Mouse (Mus musculus) adrenal gland, adult 8-10 months (tissue): ENCODE results near the gene Gm20388. TPM values are rescaled to one million over a fixed set of nuclear protein-coding genes. Genes with fewer than 3 reads are reported as not detected.

ENCODE experiments used
- DNase-seq: peaks from one replicate; pipeline ENCODE4 v3.0.0; 2022
- total RNA-seq, 4 experiments: library from RNA; stranded (reverse); gene quantifications; 2 replicates each; pipeline ENCODE4 v1.2.4; 2022

The Gm20388 gene
- total RNA-seq, 4 experiments from 2014 or later, result 1.7 to 16.9 (median 5.8) TPM

DNA sequence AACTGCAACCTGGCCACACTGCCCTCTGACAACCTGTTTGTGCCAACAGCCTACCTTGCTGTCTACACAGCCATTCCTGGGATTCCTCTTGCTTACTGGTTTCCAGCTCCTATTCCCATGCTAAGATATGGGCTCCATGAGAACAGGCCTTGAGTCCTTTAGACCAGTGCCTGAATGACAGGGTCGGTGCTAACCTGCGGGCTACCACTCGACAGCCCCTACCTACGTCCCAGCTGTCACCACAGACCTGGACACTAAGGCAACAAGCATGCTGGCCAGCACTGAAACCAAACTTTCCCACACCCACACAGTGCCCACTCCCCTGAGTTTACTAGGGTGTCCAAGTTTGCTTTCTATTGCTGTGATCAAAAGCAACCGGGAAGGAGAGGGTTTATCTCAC, 1917.1 kb downstream of the Gm20388 start:
- no peak for DNase-seq

DNA sequence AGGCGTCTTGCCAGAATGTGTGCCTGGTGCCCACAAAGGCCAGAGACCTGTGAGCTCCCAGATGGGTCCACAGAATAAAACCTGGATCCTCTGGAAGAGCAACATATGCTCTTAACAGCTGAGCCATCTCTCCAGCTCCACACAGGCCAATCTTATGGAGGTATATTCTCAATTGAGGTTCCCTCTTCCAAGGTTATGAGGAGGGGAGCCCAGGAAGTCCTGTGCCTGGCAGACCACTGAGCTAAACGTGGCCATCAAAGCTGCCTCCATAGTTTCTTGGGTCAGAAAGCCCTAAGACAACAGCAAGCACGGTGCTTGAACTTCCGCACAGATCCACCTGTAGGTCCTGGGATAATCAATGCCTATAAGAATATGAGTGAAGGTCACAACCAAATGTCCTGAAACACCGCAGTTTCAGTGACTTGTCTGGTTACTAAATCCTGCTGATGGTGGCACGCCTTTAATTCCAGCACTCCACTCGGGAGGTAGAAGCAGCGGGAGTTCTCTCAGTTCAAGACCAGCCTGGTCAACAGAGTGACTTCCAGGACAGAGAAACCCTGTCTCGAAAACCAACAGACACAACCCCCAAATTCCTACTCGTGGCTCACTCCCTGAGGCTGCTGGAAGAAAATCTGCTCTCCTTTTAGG, 1917.9 kb downstream of the Gm20388 start:
- no peak for DNase-seq

DNA sequence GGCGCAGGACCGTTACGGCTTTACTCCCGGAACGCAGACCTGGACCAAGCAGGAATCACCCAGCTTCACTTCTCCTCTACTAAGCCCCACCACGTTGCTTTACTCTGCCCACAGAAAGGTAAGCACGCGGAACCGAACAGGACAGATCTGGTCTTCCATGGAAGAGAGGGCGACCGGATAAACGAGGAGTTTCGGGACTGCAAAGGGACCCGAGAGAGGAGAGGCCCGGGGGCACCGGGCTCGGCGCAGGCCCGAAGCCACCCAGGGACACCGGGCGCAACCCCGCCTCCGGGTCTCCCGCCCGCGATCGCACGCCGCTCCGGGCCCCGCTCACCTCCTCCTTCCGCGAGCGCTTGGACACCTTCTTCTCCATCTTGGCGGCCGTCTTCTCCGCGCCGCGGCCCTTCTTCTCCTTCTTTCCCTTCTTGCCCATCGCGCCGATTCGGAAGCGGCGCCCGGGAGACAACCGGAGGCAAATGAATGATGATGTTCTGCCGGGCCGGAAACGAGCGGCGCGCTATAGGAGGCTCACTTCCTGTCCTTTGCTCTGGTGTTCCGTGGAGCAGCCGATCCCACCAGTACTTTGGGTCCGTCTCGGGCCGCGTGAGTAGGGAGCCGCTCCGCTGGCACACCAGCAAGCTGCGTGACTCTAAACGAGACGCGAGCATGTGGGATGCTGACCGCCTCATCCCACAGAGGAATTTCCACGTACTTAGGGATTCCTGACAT, 1918.6 kb downstream of the Gm20388 start, which contains the start of gene Klhdc4:
Klhdc4 (minus strand) TSS at position 522 of the 729 bp plus-strand sequence.
- peak; percentile 76 for DNase-seq

DNA sequence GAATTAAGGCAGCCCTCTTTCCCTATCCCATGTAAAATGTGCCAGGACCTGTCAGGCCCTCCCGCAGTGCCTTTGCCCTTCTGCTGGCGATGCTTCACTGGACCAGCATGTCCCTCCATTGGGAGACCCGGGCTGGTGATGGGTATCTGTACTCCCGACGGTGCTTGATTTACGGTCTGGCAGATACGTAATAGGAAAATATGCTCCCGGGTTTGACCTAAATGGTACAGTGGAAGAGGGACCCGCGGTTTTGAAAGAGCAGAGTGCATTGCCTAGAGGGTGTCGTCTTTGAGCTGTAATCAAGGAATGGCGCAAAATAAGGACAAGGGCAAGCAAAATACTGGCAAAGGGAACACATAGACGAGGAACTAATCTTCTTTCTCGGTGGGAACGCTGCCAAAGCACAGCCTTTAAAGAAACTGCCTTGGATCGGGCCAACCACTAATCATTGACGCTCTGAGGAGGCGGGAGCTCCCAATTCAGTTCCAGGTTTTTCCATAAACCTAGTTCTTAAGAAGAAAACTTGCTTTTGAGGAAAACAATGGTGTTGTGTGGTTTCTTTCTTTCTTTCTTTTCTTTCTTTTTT, 1919.2 kb downstream of the Gm20388 start:
- DNase-seq, result peak; percentile 47

DNA sequence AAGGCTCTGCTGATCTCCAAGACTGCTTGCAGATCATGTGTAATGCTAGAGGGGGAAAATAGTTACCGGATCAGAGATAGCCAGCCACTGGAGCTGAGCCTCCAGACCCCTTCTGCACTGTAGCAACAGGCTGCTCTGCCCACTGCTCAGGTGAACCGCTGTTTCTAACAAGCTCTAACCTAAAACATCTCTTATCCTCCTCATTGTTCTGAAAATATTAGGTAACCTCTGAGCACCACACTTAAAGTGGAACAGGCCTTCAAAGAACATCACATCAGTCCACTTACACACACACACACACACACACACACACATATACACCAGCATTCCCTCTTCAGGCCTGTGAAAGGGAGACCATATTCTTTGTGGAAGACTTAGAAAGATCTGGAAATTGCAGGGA, 1921.4 kb downstream of the Gm20388 start:
- DNase-seq, result no peak

DNA sequence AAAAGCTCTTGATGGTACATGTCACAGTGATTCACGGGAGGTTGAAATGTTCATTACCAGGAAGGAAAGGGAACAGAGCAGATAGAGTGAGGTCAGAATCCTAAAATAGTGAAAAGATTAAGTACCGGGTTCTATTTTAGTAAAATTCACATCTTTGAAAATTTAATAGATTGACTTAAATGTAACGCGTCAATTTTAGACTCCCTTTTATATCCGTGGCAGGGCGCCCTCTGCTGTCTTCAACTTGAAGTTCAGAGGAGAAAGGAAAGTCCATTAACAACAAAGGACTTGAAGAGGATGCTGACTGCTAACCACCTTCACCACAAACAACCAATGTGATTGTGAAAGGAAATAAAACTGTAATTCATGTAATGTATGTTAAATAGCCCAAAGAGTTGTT, 1921.9 kb downstream of the Gm20388 start:
- DNase-seq, result no peak

DNA sequence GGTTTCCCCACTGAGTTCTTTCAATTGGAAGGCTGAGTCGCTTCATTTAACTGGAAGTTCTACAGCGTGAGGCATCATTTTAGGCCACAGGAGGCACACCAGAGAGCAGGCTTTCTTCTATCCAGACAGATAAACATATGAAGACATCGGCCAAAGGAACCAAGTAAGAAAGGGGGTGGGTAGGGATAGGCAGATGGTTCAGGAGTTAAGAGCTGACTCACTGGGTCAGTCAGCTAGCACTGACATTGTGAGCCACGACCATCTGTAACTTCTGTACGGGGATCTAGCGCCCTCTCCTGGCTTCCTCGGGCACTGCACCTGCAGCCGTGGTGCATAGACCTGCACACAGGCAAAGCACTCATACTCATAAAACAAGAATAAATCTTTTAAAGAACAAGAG, 1930.6 kb downstream of the Gm20388 start:
- DNase-seq, result peak; percentile 44

DNA sequence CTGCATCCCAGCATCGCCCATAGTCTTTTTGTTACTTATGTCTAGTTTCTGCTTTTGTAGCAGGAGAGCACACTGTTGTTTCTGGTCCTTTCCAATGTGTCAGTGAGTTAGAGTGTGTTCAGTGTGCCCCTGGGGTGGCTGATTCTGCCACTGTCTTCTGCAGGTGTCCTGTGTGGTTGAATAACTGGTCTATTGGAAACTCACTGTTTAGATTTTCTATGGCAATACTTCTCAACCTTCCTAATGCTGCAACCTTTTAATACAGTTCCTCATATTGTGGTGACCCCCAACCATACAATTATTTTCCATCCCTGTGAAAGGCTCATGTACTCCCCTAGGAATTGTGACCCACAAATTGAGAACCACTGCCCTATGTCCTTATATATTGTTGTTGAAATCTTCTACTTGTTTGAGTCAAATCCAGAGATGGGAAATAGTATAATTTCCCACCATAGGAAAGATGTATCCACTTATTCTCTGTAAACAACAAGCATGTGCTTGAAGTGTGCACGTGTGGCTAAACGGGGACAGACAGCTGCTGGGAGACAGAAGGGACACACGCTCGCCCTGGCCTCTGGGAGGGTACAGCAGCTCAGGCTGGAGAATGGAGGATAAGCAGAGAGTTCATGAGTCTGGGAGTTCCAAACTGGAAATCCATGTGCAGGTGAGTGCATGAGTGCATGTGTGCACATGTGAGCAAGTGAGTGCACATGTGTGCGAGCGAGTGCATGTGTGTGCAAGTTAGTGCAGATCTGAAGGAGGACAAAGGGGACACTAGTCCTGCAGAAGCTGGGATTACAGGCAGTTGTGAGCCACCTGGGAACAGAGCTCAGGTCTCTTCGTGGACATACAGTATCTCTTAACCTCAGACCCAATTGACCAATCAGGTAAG, 1931.7 kb downstream of the Gm20388 start:
- DNase-seq, result no peak

DNA sequence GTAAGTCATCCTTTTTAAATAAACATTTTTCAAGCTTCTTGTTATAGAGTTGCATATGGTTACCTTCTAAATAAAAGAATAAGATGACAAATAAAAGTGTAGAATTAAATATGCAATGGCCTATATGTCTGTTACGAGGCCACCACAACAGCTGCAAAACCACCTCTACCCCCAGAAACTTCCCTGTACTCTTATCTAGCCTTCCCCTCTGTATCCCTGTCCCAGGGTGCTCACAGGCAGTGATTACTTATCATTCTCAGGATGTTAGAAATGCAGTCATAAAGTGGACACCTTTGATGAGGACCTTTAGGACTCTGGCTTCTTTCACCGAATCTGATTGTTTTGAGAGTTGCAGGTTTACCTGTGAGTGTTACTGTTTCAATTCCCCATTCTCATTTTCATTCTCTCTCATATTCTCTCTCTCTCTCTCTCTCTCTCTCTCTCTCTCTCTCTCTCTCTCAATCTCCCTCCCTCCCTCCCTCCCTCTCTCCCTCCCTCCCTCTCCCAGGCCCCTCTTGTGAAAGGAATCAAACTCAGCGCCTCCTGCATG, 1932.6 kb downstream of the Gm20388 start:
- no peak for DNase-seq

DNA sequence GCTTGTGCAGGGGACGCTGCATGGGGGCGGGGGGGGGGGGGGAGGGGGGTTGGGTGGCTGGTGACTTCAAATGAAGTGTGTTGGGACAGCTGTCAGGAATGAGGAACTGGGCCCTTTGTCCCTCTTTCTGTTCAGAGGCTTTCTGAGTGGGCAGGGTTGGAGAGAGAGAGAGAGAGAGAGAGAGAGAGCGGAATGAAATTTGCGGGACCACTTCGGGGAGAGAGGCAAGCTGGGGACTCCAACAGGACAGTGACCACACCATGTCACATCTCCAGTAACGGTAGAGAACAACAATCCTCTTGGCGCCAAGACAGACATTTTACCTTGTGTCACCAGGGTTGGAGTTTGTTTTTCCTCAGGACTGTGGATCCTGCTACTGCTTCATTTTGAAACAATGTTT, 1934.1 kb downstream of the Gm20388 start:
- no peak for DNase-seq

DNA sequence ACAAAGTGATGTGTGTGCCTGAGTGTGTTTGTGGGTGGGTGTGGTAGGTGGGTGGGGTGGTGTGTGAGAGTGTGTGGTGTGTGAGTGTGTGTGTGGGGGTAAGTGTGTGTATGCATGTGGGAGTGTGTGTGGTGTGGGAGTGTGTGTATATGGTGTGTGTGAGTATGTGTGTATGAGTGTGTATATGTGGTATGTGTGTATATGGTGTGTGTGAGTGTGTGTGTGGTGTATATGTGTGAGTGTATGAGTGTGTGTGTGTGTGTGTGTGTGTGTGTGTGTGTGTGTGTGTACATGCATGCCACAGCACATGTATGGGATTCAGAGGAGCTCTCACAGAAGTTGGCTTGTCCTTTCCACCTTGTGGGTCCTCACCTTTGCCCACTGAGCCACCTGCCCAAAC, 1936.2 kb downstream of the Gm20388 start:
- DNase-seq, result no peak

DNA sequence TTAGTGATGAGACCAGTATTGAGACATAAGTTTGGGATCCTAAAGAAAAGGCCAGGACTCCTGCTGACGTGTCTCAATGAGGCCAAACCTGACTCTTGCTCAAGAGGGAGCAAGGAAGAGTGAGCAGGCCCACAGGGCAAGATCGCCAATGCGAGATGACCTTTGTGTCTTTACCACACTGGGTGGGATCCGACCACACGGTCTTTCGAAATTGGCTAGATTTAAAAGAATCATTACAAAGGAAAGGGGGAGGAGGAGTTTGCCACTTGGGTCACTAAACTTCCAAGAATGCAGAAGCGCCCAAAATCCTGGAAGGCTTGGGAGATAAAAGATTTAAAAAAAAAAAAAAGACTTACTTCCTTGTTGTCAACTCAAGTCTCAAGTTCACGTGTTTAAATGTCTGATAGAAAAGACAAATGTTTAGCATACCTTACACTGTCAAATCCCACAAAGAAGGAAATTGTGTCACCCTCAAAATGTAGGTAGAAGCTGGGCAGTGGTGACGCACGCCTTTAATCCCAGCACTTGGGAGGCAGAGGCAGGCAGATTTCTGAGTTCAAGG, 1936.7 kb downstream of the Gm20388 start:
- no peak for DNase-seq

DNA sequence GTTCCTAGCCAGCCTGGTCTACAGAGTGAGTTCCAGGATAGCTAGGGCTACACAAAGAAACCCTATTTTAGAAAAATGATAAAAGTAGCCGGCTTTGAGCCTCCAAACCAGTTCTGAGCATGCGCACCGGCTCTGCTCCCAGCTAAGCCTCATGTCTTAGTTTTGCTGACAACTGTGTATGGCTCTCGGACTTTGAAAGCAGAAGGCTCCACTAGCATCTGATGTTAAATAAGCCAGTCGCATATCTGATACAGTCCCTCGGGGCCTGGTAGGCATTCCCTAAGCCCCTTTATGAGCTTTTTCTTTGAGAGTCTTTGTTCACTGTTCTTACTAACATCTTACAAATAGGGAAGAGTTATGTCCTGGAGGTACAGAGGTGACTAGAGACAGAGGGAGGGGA, 1937.3 kb downstream of the Gm20388 start:
- no peak for DNase-seq

DNA sequence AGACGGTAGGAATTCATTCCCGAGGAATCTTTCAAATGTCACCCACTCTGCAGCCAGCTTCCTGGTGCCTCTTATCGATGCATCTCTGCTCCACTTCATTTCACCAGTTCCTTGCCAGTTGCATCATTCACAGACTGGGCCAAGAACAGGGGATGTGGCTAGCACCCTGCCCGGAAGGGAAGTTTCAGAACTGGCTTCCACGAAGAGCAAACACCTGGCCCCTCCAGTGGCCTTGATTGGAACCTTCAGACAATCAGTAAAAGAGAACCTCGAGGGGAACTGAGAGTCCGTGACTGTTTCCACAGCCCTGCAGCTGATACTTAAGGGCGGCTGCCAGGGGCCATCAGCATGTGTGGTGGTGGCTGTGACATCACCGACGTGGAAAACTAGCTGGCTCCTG, 1937.9 kb downstream of the Gm20388 start:
- no peak for DNase-seq

DNA sequence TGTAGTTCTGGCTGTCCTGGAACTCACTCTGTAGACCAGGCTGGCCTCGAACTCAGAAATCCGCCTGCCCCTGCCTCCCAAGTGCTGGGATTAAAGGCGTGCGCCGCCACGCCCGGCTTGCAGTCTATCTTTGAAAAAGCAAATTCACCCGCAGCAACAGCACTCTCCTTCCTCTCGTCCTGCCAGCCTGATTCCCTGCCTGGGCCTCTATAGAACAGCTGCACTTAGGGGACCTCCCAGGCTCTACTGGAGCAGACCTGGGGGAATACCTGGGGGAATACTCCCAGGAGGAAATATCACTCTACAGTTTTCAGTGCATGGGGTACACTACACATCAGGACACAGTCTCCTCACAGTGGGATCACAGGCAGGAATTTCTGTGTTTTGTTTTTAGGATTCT, 1938.7 kb downstream of the Gm20388 start:
- DNase-seq, result no peak

DNA sequence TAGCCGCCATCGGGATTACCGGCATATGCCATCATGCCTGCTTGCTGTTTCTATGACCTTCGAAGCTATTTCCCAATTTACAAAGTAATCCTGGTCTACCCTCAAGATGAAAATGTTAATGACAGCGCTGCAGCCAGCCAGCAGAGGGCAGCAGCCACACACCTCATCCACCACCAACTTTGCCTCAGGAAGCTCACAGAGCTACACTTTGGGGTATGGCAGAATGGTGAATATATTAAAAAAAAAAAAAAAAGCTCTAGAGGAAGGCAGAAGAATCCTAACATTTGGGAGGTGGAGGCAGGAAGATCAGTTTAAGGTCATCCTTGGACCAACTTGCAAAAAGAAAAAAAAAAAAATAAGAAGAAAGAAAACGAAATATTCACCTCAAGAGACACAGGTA, 1939.4 kb downstream of the Gm20388 start:
- DNase-seq, result peak; percentile 67

DNA sequence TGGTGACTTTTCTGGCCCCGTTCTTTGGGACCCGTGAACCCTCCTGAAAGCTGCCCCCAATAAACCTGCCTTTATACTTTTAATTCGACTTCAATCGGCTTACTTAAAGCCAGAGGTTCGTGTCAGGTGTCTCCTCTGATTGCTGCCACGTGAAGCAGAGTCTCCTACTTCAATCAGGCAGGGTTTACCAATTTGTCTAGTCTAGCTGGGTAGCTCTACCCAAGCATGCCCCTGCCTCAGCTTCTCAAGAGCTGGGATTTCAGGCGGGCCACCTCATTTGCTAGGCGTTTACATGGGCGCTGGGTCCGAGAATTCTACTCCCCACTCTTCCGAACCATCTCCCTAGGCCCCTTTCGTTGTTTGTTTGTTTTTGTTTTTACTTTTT, 1939.8 kb downstream of the Gm20388 start:
- DNase-seq, result no peak

DNA sequence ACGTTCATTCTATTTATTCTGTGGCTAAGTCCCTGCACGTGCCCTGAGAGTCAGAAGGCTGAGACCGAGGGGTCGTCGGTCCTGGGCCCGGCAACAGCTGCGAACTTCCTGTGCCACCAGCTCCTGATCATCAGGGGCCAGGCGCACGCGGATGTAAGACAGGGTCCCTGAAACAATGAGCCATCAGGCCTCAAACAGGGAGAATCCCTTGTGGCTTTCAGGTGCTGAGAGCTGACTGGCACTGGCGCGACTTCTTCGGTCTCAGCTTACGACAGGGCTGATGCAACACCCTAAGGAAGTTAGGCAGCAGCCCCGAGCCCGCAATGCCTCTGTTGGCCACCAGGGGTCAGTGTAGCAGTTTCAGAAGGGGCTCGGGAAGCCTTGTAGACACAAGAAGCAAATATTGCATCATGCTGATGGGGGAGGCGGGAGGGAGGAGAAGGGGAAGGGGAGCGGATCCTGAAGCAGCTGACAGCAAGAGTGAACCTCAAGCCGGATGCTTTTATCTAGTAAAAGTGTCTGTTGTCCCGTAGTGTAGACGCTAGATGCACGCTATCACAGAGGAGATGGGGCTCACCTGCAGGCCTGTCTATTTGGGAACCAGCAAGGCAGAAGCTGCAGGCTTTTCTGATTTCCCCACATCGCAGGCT, 1940.3 kb downstream of the Gm20388 start:
- peak; percentile 90 for DNase-seq

DNA sequence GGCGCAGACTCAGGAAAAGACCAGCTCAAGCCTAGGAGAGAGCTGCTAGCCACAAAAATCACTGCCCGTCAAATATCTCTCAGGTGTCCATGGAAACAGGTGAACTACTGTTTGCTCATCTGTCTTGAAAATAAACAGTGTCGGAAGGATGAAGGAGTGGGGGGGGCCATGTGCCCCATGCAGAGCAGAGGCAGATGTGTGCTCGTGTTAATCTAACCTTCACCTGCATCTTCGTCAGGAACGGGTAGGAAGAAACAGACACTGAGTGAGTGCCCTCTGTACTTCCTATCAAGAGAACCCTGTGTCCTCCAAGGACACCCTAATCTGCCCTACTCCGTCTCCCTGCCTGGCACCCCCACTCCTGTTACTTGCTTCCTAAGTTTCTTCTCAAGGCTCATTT, 1941.1 kb downstream of the Gm20388 start:
- DNase-seq, result no peak

DNA sequence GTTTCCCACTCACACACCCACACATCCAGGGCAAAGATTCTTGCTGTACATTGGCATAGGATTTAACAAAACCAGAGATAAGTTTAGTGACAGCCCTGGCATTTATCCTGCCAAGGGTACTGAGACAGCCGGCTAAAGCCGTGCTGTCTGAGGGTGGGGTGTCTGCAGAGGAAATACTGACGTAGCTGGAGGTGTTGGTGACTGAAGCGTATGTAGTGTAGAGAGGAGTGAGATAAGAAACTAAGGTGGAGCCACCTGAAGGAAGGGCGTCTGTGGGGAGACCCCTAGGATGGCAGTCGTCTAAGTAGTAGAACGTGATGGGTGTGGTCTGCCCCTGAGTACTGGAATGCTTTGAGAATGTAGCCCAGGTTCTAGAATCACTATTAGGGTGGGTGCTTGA, 1941.8 kb downstream of the Gm20388 start:
- DNase-seq, result no peak

DNA sequence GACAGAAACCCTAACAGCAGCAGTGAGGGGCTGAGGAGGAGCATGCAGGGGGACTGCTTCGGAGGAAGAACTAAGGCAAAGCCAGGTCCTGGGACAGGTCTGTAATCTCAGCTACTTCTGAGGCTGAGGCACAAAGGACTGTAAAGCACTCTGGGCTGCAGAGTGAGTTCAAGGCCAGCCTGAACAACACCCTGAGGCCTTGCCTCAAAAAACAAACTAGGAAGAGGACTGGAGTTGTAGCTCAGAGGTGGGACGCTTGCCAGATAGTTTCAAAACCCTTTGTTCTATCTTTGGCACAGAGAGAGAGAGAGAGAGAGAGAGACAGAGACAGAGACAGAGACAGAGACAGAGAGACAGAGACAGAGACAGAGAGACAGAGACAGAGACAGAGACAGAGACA, 1942.9 kb downstream of the Gm20388 start:
- DNase-seq, result peak; percentile 78
